47 mouse cellular contexts compared by ENCODE assay signal in the genomic region with DNA sequence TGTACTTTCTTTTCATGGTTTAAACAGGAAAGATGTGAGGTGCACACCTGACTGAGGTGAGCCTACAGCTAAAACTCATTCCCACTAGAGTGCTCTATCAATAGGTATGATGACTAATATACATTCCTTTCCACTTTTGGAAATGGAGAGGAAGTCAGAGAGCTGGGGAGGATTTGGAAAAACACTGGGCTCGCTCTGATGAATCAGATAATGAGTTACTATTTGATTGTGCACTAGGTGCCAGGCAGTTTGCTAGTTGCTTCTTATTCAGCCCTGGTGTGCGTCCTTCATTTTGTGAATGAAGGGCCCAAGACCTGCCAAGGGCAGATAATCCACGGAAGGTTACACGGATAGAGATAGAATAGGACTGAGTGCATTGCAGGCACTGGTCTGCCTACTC. TPM values are rescaled to one million over a fixed set of nuclear protein-coding genes. Genes with fewer than 3 reads are reported as not detected.
"Had no signal": no experiment of that assay in that cellular context is flagged by ENCODE, and none has a peak within 500 bp of the region (broad histone marks: within the 10 kb centered on the region; RNA-seq: fewer than 3 reads in every experiment).

No protein-coding gene starts in this region.

- ATAC-seq: hindbrain, embryonic 16.5 days; hindbrain, postnatal 0 days; inflammation-experienced regulatory T-cells, adult 6 months; intestine, embryonic 15.5 days; intestine, embryonic 16.5 days; intestine, postnatal 0 days had no signal

- H3K36me3 ChIP-seq: heart, embryonic 13.5 days; heart, embryonic 15.5 days; hindbrain, embryonic 10.5 days; hindbrain, embryonic 12.5 days; hindbrain, embryonic 13.5 days; hindbrain, embryonic 15.5 days had no signal

- H3K9ac ChIP-seq: heart, embryonic 12.5 days; heart, embryonic 13.5 days; heart, embryonic 15.5 days; hindbrain, embryonic 12.5 days; hindbrain, embryonic 13.5 days; hindbrain, embryonic 14.5 days; hindbrain, embryonic 15.5 days; intestine, embryonic 15.5 days; kidney, embryonic 15.5 days had no signal

- H3K4me3 ChIP-seq: heart, embryonic 10.5 days; heart, embryonic 12.5 days; heart, embryonic 13.5 days; heart, embryonic 15.5 days; hindbrain, embryonic 10.5 days; hindbrain, embryonic 12.5 days; hindbrain, embryonic 13.5 days; hindbrain, embryonic 15.5 days; intestine, embryonic 15.5 days; kidney, embryonic 15.5 days; layer of hippocampus, adult 2 months had no signal

- H3K27me3 ChIP-seq: heart, embryonic 12.5 days; heart, embryonic 13.5 days; heart, embryonic 15.5 days; hindbrain, embryonic 12.5 days; hindbrain, embryonic 13.5 days; hindbrain, embryonic 15.5 days; intestine, embryonic 15.5 days; kidney, embryonic 15.5 days had no signal

- H3K27ac ChIP-seq: heart, embryonic 10.5 days; heart, embryonic 13.5 days; heart, embryonic 15.5 days; hindbrain, embryonic 10.5 days; hindbrain, embryonic 12.5 days; hindbrain, embryonic 13.5 days; hindbrain, embryonic 14.5 days; hindbrain, embryonic 15.5 days; hindbrain, postnatal 0 days; intestine, embryonic 15.5 days; kidney, embryonic 15.5 days; kidney, postnatal 0 days; layer of hippocampus, adult 2 months had no signal

- DNase-seq: heart, postnatal 10 days; heart, postnatal 14 days; heart, postnatal 36 days; heart, postnatal 4 days; kidney, adult 11 months; kidney, adult 18-20 months; kidney, adult 2 months; kidney, adult 8-10 months; kidney, postnatal 10 days; kidney, postnatal 14 days; kidney, postnatal 25 days; kidney, postnatal 36 days; kidney, postnatal 4 days; layer of hippocampus, adult 9-11 months; layer of hippocampus, postnatal 36 days had no signal

- H3K9me3 ChIP-seq: heart, embryonic 10.5 days; heart, embryonic 12.5 days; heart, embryonic 13.5 days; heart, embryonic 15.5 days; hindbrain, embryonic 10.5 days; hindbrain, embryonic 12.5 days; hindbrain, embryonic 13.5 days; hindbrain, embryonic 15.5 days; intestine, embryonic 15.5 days; kidney, embryonic 15.5 days had no signal

- H3K4me1 ChIP-seq: hindbrain, embryonic 10.5 days; hindbrain, embryonic 12.5 days; hindbrain, embryonic 13.5 days had no signal

- H3K4me2 ChIP-seq: heart, embryonic 11.5 days; heart, embryonic 12.5 days; heart, embryonic 13.5 days; heart, embryonic 15.5 days; hindbrain, embryonic 12.5 days; hindbrain, embryonic 13.5 days; hindbrain, embryonic 14.5 days; hindbrain, embryonic 15.5 days; intestine, embryonic 15.5 days; kidney, embryonic 15.5 days had no signal

RNA-seq across cellular contexts. Expression of a gene that starts 22.3 kb away (rescaled TPM):
- total RNA-seq: heart, postnatal 10 days; heart, postnatal 14 days; heart, postnatal 25 days; heart, postnatal 36 days; heart, postnatal 4 days; hematopoietic stem cell, adult 5-6 weeks; hindbrain, postnatal 0 days; layer of hippocampus, adult 18-20 months; layer of hippocampus, adult 2 months; layer of hippocampus, adult 8-10 months; layer of hippocampus, postnatal 10 days; layer of hippocampus, postnatal 14 days; layer of hippocampus, postnatal 25 days; layer of hippocampus, postnatal 36 days; left cerebral cortex, adult 18-20 months had no signal
- polyA plus RNA-seq: heart, embryonic 10.5 days; heart, embryonic 11.5 days; heart, embryonic 12.5 days; heart, embryonic 13.5 days; heart, embryonic 14.5 days; heart, embryonic 15.5 days; heart, embryonic 16.5 days; heart, postnatal 0 days; hindbrain, embryonic 10.5 days; hindbrain, embryonic 12.5 days; hindbrain, embryonic 13.5 days; hindbrain, embryonic 15.5 days; hindbrain, embryonic 16.5 days; hindbrain, postnatal 0 days; inflammation-experienced regulatory T-cells, adult 6 months; intestine, embryonic 16.5 days; kidney, adult 2 months; kidney, embryonic 14.5 days; kidney, postnatal 0 days; large intestine, adult 2 months had no signal
